Mouse (Mus musculus) midbrain, embryonic 13.5 days (tissue): ENCODE data around the gene Zbtb16. TPM values are rescaled to one million over a fixed set of nuclear protein-coding genes. Genes with fewer than 3 reads are reported as not detected.

Experiments
- ATAC-seq: fragments of 200-750 bp; cut with Nextera tagmentation; 2 replicates; pipeline ENCODE4 v1.8.0; 2017; ENCODE audit warnings: mild to moderate bottlenecking, moderate TSS enrichment, moderate library complexity
- H3K27ac ChIP-seq: fragments of 300-500 bp; sonication (generic); 2 replicates; pipeline ENCODE4 v1.5.1; 2015; ENCODE audit warnings: inconsistent platforms, mild to moderate bottlenecking, moderate library complexity
- H3K27me3 ChIP-seq: fragments of 300-500 bp; sonication (generic); 2 replicates; pipeline ENCODE4 v1.6.1; 2015; ENCODE audit warnings: mild to moderate bottlenecking, inconsistent platforms
- H3K36me3 ChIP-seq: fragments of 300-500 bp; sonication (generic); 2 replicates; pipeline ENCODE4 v1.6.1; 2015; ENCODE audit warnings: mild to moderate bottlenecking, inconsistent platforms
- H3K4me1 ChIP-seq: fragments of 300-500 bp; sonication (generic); replicated peaks from 2 replicates; pipeline ENCODE4 v1.6.1; 2015; ENCODE audit warnings: inconsistent platforms
- H3K4me2 ChIP-seq: fragments of 300-500 bp; sonication (generic); replicated peaks from 2 replicates; pipeline ENCODE4 v1.6.1; 2015; ENCODE audit warnings: moderate library complexity, mild to moderate bottlenecking, inconsistent platforms
- H3K4me3 ChIP-seq: fragments of 300-500 bp; sonication (generic); replicated peaks from 2 replicates; pipeline ENCODE4 v1.5.1; 2015; ENCODE audit warnings: mild to moderate bottlenecking, inconsistent platforms
- H3K9ac ChIP-seq: fragments of 300-500 bp; sonication (generic); replicated peaks from 2 replicates; pipeline ENCODE4 v1.6.1; 2015; ENCODE audit warnings: mild to moderate bottlenecking, inconsistent platforms
- H3K9me3 ChIP-seq: fragments of 300-500 bp; sonication (generic); 2 replicates; pipeline ENCODE4 v1.6.1; 2016; ENCODE audit warnings: mild to moderate bottlenecking, inconsistent platforms
- WGBS: fragments of 180-500 bp; shearing (Covaris S2); methylation state at CpG from one replicate; pipeline ENCODE4 v1.1.7; 2015; 5-methylcytosine and 5-hydroxymethylcytosine counted together
- polyA plus RNA-seq: library from polyadenylated mRNA; unstranded; fragments of >200 nt; fragmentation: Nextera tagmentation; extraction: Ambion mirVana; gene quantifications from 2 replicates; pipeline ENCODE4 v1.2.1, GENCODE M21; 2015

The Zbtb16 gene
- polyA plus RNA-seq, 1 experiment from 2014 or later, result 6.8 TPM

DNA sequence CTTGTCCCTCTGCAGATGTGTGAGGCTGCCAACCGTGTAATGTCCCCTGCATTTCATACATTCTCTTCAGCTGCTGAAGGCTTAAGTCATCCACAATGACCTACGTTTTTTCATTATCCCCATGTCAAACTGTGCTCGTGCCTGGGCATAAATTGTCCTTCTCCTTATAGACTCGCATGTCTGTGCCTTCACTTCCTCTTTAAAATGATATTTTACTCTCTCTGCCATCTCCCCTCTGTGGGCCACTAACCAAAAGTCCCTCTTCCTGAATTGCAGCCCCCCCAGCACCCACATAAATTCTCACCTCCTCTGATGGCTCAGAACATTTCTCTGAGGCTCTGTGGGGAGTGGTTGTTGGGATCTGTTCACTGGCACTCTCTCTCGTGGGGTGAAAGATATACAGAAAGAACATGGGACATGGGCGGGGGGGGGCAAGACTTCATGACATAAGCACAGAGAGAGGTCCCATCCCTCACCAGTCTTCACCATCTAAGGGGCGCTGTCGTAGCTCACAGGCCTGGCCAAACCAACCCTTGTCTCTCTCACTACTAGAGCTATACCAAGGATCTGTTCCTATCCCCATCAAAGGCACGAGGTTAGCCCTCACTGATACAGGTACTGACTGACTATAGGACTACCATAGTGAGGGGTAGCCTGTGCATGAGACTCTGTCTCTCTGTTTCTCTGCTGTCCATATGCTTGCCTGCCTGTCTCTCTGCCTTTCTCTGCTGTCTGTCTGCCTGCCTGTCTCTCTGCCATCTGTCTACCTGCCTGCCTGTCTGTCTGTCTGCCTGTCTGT, 174.6 kb downstream of the Zbtb16 start:
- H3K27ac ChIP-seq, result peak overlapping the region; percentile 63
- H3K4me3 ChIP-seq, result no peak overlapping the region
- H3K9ac ChIP-seq, result no peak overlapping the region
- no peaks in the 10 kb centered on the region for H3K9me3 ChIP-seq
- H3K27me3 ChIP-seq, result 0 out of 2 replicates have a peak, but pooled peaks cover 2% of the 10 kb centered on the region
- H3K36me3 ChIP-seq, result no peaks in the 10 kb centered on the region
- peaks cover 38% of the 10 kb centered on the region for H3K4me1 ChIP-seq
- ATAC-seq, result peak; percentile 52; the same call in 1 of the 2 replicates
- H3K4me2 ChIP-seq, result no peak overlapping the region
- 53% methylated on average over 9 of the region's 9 CpGs for WGBS

DNA sequence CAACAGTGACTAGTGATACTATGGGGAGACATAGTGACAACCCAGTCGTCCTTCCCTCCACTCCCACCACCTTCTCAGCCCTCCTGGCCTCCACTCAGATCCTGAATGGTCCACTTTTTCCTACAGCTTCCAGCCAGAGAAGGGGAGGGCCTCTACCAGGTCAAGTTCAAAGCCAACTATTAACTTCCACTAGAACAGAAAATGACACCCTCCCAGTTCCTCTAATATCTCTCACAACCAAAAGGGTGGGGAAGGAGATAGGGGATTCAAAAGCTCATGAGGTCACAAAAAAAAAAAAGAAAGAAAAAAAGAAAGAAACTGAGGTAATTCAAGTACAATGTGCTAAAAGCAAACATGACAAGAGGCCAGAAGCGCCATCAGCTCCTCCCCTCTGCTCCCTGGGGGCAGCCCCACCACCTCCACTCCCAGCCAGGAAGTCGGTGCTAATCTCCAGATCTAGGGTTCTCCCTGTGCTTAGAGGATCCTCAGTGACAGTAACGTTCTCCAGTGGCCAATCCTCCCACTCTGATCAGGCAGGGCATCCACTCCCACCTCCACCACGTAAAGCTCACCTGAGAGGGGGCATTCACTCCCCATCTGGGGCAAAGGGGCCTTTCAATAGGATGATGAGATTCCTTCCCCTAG, 180.4 kb downstream of the Zbtb16 start:
- Histone ChIP-seq H3K36me3 (no peaks in the 10 kb centered on the region), H3K27me3 (0 out of 2 replicates have a peak, but pooled peaks cover 2% of the 10 kb centered on the region), H3K4me3 (no peak overlapping the region), H3K4me1 (peaks cover 17% of the 10 kb centered on the region), H3K9me3 (no peaks in the 10 kb centered on the region), H3K27ac (no peak overlapping the region), H3K9ac (no peak overlapping the region), H3K4me2 (no peak overlapping the region)
- 27% methylated on average over 5 of the region's 5 CpGs for WGBS
- no peak for ATAC-seq

DNA sequence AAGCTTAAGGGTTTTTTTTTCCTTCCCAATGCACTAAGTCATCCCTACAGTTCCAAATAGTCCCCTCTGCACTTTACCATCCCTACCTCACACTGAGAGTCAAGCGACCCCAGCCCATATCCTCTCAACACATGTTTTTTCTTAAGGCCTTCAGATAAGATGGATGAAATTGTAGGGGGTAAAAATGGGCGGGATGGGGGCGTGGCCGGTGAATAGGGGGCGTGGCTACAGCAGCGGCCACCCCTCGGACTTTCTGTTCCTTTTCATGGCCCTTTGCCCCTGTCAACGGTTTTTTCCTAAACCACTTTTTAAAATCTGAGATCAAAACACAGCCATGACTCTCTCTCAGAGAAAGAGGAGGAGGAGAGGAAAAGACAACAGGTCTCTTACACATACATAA, 181.3 kb downstream of the Zbtb16 start:
- Histone ChIP-seq H3K4me2 (no peak overlapping the region), H3K36me3 (no peaks in the 10 kb centered on the region), H3K4me1 (peaks cover 23% of the 10 kb centered on the region), H3K27me3 (0 out of 2 replicates have a peak, but pooled peaks cover 3% of the 10 kb centered on the region), H3K27ac (no peak overlapping the region), H3K9ac (no peak overlapping the region), H3K4me3 (no peak overlapping the region), H3K9me3 (no peaks in the 10 kb centered on the region)
- no peak for ATAC-seq
- WGBS, result 10% methylated on average over 8 of the region's 8 CpGs

DNA sequence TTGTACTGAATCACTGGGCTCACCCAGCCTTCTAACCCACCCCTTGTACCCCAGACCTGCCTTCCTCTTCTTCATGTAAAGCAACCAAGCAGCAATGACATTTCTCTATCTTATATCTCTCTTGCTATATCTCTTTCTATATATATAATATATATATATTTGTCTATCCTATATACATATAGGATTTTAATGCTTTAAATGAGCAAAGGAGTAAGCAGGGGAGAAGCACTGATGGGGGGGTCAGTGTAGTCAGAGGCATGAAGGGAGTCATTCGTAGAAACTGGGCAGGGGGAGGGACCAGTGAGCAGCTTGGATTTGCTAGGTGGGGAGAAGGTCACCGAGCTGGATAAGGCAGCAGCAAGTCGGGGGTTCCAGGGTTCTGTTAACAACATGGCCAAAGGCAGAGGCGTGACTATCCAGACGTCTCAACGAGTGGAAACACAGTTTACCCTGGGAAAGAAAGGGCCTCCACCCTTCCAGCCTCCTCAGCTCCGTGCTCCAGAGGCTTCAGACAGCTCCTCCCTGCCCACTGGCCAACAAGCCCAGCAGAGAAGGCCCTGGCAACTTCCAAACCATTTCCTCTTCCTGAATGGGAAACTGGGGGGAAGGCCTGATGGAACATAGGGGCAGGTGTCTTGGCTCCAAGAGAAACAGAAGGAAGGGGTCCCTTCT, 182.5 kb downstream of the Zbtb16 start:
- H3K4me1 ChIP-seq, result peaks cover 35% of the 10 kb centered on the region
- no peak for ATAC-seq
- WGBS, result 45% methylated on average over 7 of the region's 7 CpGs

DNA sequence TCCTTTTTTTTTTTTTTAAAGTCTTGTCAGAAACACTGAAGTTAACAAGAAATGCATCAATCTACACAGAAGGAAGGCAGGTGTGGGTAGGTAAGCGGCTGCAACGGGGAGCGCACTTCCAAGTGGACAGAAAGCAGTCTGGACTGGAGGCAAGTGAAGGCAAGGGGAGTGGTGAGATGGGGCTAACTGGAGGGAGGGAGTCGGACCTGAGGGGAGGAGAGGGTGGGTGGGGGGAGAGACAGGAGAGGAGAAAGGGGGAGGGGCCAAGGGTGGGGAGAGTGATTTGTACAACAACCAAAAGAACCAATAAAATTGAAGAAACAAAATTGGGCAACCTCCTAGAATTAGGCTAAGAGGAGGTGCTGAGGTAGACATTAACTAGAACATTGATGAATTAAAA, 184.0 kb downstream of the Zbtb16 start:
- Histone ChIP-seq H3K27ac (no peak overlapping the region), H3K4me3 (no peak overlapping the region), H3K4me1 (peaks cover 50% of the 10 kb centered on the region), H3K9ac (no peak overlapping the region), H3K4me2 (no peak overlapping the region), H3K9me3 (no peaks in the 10 kb centered on the region), H3K27me3 (peaks cover 3% of the 10 kb centered on the region; the same call in 1 of the 2 replicates), H3K36me3 (no peaks in the 10 kb centered on the region)
- ATAC-seq, result no peak
- 28% methylated on average over 4 of the region's 4 CpGs for WGBS

More for the DNA sequence above, 182.5 kb downstream of the Zbtb16 start:
- H3K9me3 ChIP-seq, result no peaks in the 10 kb centered on the region
- H3K36me3 ChIP-seq, result no peaks in the 10 kb centered on the region
- H3K9ac ChIP-seq, result no peak overlapping the region
- H3K4me3 ChIP-seq, result no peak overlapping the region
- H3K4me2 ChIP-seq, result no peak overlapping the region
- H3K27ac ChIP-seq, result no peak overlapping the region
- peaks cover 3% of the 10 kb centered on the region; the same call in 1 of the 2 replicates for H3K27me3 ChIP-seq

DNA sequence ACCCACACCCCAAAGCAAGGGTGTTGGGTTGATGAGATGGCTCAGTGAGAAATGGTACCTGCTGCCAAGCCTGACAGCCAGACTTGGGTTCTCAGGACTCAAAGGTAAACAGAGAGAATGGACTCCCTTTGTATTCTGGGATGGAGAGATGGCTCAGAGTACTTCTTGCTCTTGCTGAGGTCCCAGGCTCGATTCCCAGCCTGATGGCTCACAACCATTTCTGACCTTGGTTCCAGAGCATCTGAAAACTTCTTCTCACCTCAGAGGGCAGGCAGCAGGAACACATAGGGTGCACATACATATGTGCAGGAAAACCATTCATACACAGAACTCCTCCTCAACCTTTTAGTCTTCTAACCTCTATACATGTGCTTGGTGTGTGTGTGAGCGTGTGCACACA, 185.2 kb downstream of the Zbtb16 start:
- H3K9ac ChIP-seq, result no peak overlapping the region
- no peak overlapping the region for H3K4me2 ChIP-seq
- no peak for ATAC-seq
- H3K27ac ChIP-seq, result no peak overlapping the region
- H3K4me1 ChIP-seq, result peaks cover 48% of the 10 kb centered on the region
- H3K36me3 ChIP-seq, result no peaks in the 10 kb centered on the region
- WGBS, result 74% methylated on average over 2 of the region's 2 CpGs
- H3K4me3 ChIP-seq, result no peak overlapping the region
- H3K27me3 ChIP-seq, result peaks cover 3% of the 10 kb centered on the region; the same call in 1 of the 2 replicates
- no peaks in the 10 kb centered on the region for H3K9me3 ChIP-seq

DNA sequence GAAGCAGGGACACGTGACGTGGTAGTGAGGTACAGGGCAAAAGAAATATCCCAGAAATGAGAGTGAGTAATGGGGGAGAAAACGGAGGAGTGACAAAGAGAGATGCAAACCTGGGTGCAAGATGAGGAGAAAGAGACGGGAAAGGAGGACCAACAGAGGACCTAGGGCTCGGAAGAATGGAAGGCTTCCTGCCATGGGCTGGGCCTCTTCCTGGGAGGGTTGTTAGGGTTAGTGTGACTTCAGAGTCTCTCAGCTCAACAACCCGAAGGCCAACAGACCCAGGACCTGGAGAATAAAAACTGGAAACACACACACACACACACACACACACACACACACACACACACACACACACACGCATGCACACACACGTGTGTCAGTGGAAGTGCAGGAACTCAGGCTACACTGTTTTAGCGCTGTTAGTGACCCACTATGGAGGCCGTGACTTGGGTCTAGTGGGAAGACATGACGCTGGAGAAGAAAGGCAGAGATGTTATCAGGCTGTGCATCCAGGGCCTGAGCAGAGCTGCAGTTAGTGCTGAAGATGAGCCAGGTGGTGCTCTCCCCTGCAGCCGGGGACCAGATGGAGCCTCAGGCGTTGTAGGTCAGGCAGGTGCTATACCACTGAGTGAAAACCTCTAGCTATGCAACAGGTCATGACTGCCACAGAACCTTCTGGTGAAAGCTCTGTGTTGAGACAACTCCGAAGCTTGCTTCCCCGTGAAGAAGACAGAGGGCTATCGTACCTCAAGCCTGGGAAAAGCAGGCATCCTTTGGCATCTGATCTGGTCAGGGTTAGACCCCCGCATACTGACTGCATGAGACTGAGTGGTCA, 186.0 kb downstream of the Zbtb16 start:
- WGBS, result 22% methylated on average over 17 of the region's 17 CpGs
- Histone ChIP-seq H3K9ac (no peak overlapping the region), H3K4me3 (no peak overlapping the region), H3K9me3 (no peaks in the 10 kb centered on the region), H3K27me3 (peaks cover 3% of the 10 kb centered on the region; the same call in 1 of the 2 replicates), H3K36me3 (no peaks in the 10 kb centered on the region), H3K4me2 (peak overlapping the region; percentile 48), H3K27ac (peak overlapping the region; percentile 82; the same call in 1 of the 2 replicates), H3K4me1 (peaks cover 45% of the 10 kb centered on the region)
- no peak for ATAC-seq

DNA sequence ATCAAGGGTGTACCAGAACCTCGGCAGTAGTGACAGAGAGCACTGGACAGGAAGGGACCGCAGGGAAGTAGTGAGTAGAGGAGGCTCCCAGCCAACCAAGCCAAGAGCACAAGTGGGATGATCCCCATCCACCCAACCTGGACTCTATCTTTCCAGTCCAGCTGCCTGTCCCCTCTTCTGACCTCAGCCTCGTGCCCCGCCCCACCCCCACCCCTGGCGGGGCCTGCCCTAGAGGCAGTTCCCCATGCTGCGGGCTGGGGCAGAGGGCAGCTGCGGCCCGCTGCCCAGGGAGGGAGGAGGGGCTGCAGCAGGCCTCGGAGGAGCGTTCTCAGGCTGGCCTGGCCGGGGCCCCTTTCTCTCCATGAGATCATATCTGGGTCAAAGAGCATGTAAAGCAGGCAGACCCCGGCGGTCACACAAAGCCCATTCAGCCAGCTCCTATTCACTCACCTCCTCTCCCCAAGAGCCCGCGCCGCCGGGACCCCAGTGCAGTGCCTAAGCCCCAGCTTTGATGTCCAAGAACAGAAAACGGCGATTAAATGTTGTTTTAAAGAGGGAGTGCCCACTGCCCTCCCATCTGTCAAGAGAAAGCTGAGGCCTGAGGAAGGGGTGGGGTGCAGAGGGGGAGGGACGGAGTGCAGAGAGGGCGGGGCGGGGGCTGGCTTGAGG, 186.8 kb downstream of the Zbtb16 start:
- WGBS, result 0% methylated on average over 21 of the region's 22 CpGs
- H3K36me3 ChIP-seq, result no peaks in the 10 kb centered on the region
- peaks cover 3% of the 10 kb centered on the region; the same call in 1 of the 2 replicates for H3K9me3 ChIP-seq
- H3K4me3 ChIP-seq, result peak overlapping the region; percentile 6; the same call in 1 of the 2 replicates
- peaks cover 45% of the 10 kb centered on the region for H3K4me1 ChIP-seq
- H3K27ac ChIP-seq, result peak overlapping the region; percentile 82
- H3K9ac ChIP-seq, result no peak overlapping the region; the same call in 1 of the 2 replicates
- peak overlapping the region; percentile 48 for H3K4me2 ChIP-seq
- peak; percentile 76 for ATAC-seq
- peaks cover 3% of the 10 kb centered on the region; the same call in 1 of the 2 replicates for H3K27me3 ChIP-seq

DNA sequence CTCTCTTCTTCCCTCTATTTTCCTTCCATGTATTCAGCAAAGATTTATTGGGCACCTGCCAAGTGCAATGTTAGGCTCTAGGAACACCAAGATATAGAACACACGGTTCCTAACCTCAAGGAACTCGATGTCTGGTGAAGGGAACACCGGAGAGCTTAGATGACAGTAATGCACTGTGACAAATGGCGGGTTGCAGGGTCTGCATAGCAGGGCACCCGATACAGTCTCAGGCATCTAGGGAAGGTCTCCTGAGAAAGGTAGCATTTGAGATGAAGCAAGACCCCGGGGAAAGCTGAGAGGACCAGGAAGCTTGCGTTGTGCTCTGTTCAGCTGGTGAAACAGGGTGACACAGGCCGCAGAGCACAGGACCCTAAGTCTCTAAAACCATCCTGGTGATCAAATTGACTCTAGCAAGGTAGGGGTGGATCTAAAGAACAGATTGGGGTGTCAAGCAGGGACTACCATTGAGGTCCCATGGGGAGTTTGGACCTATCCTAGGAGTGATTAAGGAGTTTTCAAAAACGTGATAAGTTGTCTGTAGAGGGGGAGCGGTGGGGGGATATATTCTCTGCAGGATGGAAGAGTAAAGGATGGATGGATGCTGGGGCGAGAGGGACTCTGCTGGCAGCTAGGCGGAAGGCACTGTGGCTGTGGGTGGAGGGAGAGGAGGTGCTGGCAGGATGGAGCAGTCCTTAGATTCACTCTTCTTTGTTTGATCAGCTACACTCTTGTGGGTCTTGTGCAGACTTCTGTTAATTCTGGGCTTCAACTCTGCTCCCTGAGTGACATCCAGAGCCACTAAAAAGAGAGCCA, 187.5 kb downstream of the Zbtb16 start:
- Histone ChIP-seq H3K9ac (no peak overlapping the region; the same call in 1 of the 2 replicates), H3K27ac (peak overlapping the region; percentile 82), H3K4me3 (no peak overlapping the region), H3K9me3 (peaks cover 7% of the 10 kb centered on the region; the same call in 1 of the 2 replicates), H3K36me3 (no peaks in the 10 kb centered on the region), H3K27me3 (peaks cover 3% of the 10 kb centered on the region; the same call in 1 of the 2 replicates), H3K4me2 (peak overlapping the region; percentile 48), H3K4me1 (peaks cover 42% of the 10 kb centered on the region)
- WGBS, result 28% methylated on average over 12 of the region's 12 CpGs
- ATAC-seq, result peak; percentile 31; the same call in 1 of the 2 replicates

DNA sequence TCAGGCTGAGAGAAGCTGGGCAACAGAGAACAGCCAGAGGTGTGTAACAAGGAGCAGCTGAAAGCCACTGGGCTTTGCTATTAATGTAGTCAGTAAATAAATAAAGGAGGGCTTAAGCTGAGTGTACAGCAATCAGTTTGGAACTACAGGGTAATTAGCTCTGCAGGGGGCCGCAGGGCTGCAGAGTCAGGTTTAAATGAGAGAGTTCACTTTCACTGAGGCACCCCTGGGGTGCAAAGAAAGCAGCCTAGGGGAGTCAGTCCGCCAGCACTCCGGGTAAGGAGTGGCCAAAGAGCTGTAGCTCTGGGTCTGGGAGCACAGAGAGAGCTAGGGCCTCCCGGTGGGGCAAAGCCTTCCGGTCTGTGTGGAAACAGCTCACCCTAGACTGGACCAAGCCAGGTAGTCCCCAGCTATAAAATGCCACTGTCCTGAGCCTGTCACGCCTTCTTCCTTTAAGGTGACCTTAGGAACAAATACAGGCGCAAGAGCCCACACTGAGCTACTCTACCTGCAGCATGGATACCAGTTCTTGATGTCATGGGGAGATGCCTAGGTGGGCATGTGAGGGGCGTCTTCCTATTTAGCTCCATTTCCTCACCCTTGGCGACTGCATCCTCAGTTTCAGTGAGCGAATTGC, 188.3 kb downstream of the Zbtb16 start:
- Histone ChIP-seq H3K36me3 (no peaks in the 10 kb centered on the region), H3K4me3 (no peak overlapping the region), H3K27ac (0 out of 2 replicates have a peak overlapping the region, but pooled peaks have one; percentile 30), H3K4me2 (no peak overlapping the region), H3K4me1 (peaks cover 42% of the 10 kb centered on the region), H3K9ac (0 out of 2 replicates have a peak overlapping the region, but pooled peaks have one; percentile 14), H3K27me3 (peaks cover 3% of the 10 kb centered on the region; the same call in 1 of the 2 replicates), H3K9me3 (peaks cover 7% of the 10 kb centered on the region; the same call in 1 of the 2 replicates)
- WGBS, result 23% methylated on average over 10 of the region's 10 CpGs
- ATAC-seq, result peak; percentile 5; the same call in 1 of the 2 replicates
